Mouse (Mus musculus) MEL-GATA-1-ER (cell line): ENCODE data around the gene Btbd11.

ENCODE experiments used
- DNase-seq: peaks from one replicate; pipeline ENCODE4 v3.0.0-alpha.2; 2012; ENCODE audit warnings: low read depth; ENCODE audit errors: extremely low read depth

The Btbd11 gene

DNA sequence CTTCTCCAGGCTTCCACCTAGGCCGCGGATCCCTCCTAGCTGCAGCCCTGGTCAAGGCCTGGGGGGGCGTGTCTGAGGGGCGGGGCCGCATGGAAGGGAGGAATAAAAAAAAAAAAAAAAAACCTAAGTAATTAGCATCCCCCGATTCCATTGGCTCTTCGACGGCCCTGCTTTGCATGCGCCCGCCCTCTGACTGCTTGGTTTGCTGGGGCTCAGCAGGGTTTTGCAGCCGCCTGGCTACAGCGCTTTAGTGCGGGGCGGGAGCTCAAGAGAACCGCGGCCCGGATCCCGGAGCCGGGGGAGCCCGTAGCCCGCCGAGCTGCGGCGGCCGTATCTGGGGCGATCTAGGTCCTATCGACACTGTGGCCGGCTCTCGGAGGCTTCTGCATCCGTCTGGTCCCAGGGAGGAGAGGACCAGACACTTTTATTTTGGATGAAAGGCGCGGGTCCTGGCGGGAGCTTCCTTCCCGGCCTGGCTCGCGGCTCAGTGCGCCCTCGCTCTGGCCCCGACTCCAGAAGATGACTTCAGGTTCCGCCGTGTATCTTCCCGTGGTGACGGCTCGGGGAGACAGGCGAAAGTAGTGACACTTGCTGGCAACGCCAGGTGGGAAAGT is at the start of gene Btbd11:
TSS of gene Btbd11 (plus strand) at position 210 of the 614 bp plus-strand sequence.
- no peak for DNase-seq

DNA sequence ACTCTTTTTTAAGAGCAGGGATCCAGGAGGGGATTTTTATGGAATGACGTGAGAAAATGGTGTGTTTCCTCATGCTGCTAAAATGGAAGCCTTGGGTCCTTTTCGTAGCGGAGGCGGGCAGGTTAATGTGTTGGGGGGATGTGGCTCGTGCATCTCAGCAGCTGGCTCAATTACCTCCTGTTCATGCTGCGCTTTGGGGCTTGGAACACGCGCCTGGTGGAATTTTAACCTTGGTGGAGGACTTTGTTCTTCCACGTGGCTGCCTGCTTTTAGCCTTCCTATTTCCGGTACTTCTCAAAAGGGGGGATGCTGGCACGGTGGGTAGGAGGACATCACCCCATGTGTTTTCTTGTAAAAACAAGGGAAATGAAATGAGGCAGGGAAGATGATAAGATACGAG is 47.9 kb upstream of the Btbd11 start:
- no peak for DNase-seq

DNA sequence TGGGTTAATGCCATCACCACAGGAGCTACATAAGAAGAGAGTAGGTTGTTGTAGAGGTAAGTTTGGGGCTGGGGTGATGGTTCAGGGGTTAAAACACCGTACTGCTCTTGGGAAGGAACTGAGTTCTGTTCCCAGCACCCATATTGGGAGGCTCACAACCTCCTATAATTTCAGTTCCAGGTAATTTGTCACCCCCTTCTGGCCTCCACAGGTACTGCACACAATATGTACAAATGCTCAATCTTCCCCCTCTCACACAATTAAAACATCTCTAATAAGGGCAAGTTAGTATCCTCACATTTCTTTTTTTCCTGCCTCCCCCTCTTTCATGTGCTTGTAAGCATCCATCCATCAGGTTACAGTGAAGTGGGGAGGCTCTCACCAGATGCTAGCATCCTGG is 44.7 kb upstream of the Btbd11 start:
- no peak for DNase-seq

DNA sequence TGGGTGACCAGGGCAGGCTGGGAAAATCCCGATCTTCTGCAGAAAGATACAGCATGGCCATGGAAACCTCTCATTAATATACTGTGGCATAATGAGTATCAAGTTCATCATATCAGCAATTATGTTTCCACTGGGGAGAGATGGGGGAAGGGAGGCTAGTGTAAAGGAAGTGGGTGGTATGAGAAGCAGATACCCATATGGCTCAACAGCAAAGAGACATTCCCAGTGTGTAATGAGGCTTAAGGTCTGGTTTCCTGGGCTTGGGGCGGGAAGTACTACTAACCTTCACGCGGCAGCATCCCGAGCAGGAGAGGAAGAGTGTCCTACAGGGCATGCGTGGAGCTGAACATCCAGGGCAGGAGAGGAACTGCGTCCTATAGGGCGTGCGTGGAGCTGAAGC is 39.4 kb upstream of the Btbd11 start:
- no peak for DNase-seq

DNA sequence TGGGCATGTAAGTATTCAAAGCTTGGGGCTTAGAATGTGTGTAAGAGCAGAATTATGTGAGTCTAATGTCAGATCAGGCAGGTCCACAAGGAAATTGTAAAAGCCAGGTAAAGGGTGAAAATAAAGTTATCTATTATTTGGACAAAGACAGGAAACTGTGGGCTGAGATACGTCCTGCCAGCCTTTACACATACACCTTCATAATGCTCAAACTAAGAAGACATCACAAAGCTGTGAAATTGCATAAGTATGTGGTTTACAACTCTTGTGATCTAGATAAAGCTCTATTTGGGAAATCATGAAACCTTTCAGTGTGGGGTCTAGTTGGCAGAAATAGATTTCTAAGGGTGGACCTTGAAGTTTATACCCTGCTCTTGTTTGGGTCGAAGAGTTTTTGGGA is 34.1 kb upstream of the Btbd11 start:
- no peak for DNase-seq

DNA sequence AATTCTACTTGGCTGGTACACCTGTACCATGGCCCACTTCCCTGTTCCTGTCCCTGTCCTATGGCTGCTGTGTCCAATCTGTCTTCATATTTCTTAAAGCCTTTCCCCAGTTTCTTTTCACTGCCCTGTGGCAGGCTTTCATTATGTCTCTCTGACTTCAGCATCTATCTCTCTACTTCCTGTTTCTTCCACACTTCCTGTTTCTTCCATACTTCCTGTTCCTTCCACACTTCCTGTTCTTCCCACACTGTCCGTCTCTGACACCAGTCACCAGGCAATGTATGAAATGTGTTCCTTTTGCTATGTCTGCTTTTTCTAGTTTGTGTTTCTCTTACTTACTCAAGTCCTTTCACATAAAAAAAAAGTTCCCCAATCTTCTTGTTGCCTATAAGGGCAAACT is 32.3 kb upstream of the Btbd11 start:
- no peak for DNase-seq

DNA sequence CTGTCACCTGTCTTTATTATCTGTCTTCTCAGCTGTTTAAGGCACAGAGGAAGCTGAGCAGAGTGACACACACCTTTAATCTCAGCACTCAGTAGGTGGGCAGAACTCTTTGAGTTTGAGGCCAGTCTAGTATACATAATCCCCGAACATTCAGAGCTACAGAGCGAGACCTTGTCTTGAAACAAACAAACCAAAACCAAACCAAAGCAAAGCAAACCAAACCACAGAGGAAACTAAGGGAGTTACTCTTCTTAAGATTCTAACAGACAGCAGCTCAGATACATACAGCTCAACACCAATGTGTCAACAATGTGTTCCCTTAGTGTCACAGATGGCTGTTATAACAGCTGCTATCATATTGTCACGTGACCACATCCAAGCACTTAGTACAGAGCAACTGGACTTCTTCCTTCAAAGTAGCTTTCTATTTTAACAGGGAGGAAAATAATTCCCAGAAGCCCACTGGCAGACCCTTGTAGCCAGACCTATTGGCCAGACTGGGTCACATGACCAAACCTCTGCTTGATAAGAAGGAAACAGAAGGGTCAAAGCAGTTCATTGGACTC is 27.0 kb upstream of the Btbd11 start:
- DNase-seq: no peak

DNA sequence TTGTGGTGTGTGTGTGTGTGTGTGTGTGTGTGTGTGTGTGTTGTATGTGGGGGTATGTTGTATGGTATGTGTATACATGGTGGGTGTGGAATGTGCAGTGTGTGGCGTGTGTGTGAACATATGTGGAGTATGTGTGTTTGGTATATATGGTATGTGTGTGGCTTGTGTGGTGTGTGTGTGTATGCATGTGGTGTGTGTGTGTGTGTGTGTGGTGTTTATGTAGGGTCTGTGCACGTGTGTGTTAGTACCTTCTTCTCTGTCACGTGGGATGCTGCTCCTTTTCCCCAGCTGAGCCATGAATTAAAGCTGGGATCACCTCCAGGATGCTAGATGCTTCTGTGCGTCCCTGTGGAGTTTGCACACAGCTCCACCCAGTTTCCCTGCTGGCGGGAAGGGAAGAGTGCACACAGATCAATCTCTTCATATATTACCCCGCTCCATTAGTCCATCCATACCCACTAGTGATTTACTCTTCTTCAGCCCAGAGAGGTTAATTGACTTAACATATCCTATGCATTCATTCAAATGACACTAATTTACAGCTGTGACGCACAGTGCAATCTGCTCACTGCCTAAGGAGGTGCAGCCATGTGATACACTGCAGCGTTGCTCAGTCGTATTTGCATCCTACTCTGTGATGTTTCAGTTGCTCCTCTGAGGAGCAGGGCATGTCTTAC is 23.7 kb upstream of the Btbd11 start:
- DNase-seq: no peak

DNA sequence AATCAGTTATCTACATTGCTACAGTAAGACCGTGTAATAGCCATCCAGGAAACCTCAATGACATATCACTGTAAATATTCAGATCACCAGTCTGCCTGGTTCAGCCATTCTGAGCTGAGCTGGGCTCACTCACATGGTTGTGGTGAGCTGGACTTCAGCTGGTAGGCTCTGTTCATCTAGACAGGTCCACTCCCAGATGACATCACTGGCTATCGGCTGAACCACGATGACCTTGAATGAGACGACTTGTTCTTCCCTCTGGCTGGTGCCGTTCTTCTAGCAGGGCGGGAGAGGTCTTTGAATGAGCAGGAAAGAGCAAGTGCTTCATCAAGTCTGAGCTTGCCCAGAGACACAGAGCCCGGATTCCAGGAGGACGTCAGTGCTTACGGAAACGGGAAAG is 19.7 kb upstream of the Btbd11 start:
- DNase-seq: no peak

DNA sequence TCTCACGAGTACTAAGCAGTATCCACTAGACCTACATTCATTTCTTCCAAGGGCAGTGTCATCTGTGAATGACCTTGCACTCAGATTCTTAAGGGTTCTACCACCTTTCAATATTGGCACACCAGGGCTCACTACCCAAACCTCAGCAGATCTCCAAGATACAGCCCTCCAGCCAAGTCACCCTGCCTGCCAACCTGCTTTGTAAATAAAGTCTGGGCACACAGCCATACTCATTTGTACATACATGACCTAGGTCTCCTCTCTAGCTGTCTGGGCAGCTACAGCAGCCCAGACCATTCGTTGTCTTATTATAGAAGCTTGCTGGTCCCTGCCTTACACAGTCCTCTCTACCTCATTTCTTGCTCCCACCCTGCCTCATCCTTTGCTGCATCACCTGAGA is 15.3 kb upstream of the Btbd11 start:
- no peak for DNase-seq

DNA sequence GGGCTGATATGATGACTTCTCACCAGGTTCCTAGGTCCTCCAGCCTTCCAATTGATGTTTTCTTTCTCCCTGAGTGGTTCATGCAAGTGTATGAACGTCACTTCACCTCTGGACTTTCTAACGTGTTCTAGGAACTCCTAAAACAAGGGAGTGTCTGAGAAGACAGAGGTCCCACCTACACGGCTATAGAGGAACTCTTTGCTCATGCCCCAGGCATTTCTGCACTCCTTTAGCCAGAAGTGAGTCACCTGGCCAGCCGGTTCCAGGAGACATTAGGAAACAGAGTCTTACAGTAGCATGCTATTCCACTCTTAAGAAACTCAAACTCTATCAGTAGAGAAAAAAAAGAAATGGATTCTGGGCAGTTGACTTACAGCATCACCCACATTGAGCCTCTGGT is 14.5 kb upstream of the Btbd11 start:
- no peak for DNase-seq

DNA sequence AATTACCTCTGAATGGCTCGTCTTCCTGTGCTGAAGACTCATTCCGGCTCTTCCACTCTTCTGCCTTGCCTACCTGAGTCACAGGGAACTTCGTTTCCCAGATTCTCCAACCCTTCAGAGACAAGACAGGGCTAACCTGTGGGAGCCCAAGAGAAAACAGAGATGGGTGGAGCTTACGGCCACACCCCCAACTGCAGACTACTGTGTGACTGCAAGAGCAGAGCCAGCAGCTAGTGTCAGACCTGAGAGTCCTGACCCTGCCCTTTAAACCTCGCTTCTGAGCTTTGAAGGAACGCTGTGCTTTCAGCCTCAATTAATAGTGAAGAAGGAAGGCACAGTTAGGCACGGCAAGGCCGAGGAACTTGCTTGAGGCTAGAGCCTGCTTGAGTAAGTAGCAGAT is 7.6 kb upstream of the Btbd11 start:
- DNase-seq: no peak

DNA sequence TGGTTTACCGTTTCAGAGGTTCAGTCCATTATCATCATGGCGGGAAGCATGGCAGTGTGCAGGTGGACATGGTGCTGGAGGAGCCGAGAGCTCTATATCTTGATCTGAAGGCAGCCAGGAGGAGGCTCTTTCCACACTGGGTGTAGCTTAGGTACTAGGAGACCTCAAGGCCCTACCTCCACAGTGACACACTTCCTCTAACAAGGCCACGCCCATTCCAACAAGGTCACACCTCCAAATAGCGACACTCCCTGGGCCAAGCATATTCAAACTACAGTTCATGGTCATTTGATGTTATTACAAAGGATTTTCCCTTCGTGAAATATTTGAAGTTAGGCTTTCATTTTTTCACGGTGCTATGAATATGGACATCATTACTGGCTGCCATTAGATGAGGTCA is 3.6 kb upstream of the Btbd11 start:
- DNase-seq: no peak

DNA sequence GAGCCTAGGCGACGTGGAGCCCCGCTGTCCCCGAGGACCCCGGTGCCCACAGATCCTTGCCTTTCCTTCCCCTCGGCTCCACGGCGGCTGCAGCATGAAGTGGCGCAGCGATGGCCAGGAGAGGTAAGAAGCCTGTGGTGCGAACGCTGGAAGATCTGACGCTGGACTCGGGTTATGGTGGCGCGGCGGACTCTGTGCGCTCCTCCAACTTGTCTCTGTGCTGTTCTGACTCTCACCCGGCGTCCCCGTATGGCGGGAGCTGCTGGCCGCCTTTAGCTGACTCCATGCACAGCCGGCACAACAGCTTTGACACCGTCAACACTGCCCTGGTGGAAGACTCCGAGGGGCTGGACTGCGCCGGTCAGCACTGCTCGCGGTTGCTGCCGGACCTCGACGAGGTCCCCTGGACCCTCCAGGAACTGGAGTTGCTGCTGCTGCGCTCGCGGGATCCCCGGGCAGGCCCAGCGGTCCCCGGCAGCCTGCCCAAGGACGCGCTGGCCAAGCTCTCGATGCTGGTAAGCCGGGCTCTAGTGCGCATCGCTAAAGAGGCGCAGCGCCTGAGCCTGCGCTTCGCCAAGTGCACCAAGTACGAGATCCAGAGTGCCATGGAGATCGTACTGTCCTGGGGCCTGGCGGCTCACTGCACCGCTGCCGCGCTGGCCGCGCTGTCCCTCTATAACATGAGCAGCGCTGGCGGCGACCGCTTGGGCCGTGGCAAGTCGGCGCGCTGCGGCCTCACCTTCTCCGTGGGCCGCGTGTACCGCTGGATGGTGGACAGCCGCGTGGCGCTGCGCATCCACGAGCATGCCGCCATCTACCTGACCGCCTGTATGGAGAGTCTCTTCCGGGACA is 831 bp downstream of the Btbd11 start:
- DNase-seq: no peak

DNA sequence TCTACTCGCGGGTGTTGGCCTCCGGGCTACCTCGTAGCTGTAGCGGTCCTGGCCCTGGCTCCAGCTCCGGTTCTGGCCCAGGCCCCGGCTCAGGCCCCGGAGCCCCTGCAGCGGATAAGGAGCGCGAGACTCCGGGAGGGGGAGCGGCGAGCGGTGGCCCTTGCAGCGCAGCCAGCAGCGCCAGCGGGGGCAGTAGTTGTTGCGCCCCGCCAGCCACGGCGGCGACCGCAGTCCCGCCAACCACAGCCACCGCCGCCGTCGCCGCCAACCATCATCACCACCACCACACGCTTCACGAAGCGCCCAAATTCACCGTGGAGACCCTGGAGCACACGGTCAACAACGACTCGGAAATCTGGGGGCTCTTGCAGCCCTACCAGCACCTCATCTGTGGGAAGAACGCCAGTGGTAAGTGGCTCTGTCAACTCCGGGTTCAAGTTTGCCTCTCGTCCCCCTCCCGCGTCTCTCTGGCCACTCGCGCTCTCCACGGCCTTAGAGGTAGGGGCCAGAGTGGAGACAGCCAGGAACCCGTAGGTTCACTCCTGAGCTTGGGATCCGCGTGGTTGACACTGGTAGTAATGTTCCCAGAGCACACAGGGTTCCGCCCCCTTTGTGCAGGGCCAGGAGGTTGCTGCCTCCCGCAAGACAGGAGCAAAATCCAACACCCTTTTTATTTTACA is 1.6 kb downstream of the Btbd11 start:
- no peak for DNase-seq

DNA sequence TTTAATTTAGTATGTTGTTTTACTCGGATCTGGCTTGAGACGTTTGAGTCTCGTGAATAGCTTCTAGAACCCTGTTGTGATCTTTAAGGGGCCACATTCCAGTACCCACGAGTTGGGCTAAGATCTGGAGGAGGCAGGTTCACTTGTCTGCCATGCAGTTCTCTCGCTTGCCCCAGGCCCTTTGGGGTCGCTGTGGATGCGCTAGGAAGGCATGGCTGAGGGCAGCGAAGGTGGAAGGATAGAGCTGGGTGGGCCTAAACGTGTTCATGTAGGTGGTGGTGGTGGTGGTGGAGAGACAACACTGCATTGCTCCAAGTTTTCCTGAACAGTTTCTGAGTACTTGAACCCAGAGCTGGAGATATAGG is 2.1 kb downstream of the Btbd11 start:
- no peak for DNase-seq

DNA sequence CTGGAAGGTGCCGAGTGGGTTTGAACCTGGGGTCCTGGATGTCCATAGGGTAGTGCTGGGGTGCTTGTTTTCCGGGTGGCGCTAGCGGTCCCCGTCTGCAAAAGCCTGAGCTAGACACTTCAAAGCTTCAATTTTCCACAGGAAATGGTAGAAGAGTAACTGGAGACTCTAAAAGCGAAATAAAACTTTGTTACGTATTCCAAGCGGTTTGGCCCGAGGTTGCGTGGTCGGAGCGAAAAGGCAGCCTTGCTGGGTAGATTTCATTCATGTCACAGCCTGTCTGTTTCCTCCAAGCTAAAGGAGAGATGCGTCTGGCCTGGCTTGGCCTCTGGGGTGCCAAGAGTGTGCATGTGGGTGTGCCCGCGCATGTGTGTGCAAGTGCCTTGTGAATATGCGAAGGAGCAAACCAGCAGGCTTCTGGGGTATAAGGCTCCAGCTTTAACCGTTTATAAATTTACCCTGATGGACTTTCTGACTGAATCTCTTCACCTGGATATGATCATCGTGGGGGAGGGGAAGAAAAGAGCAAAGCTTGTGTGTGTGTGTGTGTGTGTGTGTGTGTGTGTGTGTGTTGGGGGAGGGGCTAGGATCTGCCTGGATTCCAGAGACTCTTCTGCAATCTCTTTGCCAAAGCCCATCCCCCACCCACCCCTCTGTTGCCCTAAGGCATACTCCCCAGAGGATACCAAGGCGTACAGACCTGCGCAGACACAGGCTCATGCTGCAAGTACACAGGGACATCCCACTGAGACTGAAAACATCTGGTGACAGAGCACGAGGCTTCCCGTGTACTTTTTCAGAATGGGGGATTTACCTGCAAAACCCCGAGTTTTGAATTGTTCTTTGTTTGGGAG is 2.9 kb downstream of the Btbd11 start:
- DNase-seq: no peak

DNA sequence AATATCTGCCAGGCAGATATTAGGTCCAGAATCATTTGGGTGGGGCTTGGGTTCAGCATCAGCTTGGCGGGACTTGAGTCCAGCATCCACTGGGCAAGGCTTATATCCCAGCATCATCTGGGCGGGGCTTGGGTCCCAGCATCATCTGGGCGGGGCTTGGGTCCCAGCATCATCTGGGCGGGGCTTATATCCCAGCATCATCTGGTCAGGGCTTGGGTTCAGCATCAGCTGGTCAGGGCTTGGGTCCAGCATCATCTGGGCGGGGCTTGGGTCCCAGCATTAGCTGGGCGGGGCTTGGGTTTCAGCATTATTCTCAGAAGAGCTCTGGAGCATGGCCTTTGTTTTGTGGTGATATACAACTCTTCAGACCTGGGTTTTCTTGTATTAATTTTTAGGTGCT is 6.4 kb downstream of the Btbd11 start:
- no peak for DNase-seq

DNA sequence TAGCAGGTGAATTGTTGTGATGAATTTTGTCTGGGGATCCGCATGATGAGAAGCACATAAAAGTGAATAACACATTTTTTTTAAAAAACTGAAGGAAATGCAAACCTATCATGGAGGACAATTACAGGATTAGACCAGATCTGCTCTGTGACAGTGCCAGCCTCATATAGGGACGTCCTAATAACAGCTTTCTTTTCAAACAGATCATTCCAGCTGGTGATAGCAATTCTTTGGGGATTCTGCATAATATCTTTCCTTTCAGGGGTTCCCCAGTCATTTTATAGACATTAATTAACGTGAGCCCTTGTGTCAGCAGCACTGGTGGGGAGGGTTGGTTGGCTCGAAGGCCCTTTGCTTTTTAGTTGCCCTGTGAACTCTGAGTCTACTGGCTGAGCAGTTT is 7.9 kb downstream of the Btbd11 start:
- no peak for DNase-seq

DNA sequence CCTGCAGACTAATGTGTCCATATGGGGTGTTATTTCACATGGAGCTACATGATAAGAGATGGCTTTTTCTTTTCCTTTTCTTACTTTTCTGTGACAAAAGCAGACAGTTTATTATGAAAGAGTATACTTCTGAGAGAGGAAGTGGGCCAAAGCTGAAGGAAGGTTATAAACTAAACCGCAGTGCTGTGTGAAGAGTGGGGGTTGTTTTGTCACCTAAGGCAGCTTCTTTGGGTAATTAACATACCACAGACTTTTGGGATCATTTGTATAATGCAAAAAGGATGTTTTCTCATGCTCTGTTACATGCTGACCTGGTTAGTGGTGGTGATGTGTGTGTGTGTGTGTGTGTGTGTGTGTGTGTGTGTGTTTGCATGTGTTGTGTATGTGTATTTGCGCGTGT is 24.5 kb downstream of the Btbd11 start:
- no peak for DNase-seq
